Mouse (Mus musculus): ENCODE measurements around the gene Psmd14.

Gene Psmd14

DNA sequence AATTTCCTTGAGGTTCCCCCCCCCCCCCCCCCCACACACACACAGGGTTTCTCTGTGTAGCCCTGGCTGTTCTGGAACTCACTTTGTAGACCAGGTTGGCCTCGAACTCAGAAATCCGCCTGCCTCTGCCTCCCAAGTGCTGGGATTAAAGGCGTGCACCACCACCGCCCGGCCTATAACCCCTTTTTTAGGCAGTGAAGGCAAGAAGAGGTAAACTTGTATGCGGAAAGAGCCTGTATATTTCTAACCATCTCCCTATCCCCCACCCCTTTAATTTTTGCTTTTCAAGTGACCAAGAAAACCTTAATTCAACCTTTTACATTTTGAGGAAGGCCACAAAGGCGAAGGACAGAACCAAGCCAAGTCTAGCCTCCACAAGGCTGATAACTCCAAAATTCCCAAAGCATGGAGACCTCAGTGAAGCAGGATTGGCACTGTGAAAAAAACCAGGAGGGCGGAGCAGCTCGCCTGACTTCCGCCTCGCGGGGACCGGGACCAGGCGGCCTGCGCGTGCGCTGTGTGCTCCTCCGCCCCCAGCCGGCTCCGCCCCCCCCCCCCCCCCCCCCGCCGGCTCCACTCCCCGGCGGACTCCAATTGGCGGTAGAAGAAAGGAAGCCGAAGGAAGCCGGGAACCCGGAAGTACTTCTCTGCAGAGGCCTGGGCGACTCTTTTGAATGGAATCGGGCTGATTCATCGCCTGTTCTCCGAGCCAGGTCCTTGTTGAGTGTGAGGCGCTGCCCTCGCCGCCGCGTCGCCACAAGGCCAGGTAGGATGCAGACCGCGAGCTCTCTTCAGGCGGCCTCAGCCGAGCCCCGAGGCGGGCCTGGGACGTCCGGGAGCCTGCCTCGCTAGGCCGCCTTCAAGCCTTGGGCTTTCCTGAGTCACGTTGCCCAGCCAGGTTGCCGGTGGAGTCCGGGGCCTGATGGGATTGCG, at the start of gene Psmd14:
Psmd14 (plus strand) TSS at position 587 of the 933 bp plus-strand sequence.
- DNase-seq (ENCODE audit: low read depth, low spot score) = peak; percentile 95

DNA sequence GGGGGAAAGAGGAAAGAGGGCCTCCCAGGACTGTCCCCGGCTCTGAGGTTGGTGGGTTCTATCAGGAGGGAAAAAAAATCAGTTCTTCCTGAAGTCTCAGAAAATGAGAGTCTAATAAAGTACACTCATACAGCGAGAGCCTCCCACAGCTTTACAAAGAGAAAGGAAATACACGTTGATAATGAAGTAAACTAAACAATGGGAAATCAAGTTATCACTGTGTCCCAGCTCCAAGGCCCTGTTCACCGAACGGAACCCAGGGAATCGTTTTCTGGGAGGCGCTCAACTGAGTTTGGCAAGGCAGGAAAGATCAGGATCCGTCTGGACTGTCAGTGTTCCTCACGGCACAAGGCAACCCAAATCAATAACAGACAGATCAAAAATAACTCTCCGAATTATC, 48.7 kb upstream of the Psmd14 start:
- no peak for DNase-seq (ENCODE audit: low read depth, low spot score)

DNA sequence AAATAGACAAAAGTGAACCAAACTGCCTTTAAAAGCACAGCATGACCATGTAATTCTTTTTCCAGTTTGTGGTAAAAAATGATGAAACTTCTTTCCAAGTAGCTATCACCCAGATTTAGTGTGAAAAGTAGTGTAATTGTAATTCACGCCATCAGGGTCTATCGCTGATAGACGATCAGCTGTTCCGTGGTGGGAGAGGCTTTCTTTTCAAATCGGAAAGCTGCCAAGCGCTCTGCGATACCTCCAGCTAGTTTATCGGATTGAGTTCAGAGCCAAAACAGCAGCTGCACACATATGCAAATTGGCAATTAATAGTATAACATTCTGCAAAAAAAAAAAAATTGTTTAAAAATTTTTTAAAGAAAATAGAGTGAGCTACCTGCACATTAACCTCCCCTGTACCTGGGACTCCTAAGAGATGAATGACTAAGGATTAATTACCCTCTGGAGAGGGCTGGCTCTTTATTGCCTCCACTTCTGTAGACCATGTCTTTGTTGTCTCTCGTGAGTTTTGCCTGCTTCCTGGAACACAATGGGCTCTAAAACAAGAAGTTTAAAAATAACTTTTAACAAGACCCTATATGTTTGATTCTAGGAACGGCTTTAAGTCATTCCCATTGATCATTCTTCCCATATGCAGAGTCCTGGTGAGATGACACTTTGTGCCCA, 47.8 kb upstream of the Psmd14 start:
- no peak for DNase-seq (ENCODE audit: low read depth, low spot score)

DNA sequence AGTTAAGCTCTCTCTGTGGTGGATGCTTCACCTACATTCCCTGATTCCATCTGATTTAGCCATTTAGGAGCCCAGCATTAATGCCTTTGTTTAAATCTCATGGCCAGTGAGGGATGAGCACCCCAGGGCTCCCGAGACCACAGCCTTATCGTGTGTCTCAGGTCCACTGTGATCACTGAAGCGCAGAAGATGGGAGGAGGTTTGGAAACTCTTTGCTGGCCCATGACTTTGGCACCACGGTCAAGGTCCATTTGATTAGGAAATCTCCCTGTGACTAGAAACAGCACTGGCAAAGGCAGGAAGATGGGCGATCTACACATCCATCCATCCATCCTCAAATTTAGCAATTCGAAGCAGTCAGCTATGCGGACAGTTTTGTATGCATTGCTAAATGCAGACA, 44.1 kb upstream of the Psmd14 start:
- DNase-seq (ENCODE audit: low read depth, low spot score) = no peak

DNA sequence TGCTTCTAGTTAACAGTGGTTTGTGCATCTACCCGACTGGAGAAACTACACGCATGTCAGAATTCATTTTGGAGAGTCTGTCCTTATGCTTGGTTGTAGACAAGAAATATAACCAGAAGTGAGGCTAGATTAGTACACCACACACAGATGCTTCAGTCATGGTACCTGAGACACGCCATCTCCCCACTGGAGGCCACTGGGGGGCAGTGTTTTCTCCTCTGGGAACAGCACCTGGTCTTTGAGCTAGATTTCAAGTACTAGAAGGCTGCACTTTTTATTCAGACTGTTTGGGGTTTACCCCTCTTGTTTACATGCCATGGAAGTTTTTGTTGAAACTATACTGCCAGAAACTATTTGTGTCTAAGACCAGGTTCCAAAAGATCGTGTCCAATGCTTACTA, 43.2 kb upstream of the Psmd14 start:
- DNase-seq (ENCODE audit: low read depth, low spot score) = peak; percentile 61

DNA sequence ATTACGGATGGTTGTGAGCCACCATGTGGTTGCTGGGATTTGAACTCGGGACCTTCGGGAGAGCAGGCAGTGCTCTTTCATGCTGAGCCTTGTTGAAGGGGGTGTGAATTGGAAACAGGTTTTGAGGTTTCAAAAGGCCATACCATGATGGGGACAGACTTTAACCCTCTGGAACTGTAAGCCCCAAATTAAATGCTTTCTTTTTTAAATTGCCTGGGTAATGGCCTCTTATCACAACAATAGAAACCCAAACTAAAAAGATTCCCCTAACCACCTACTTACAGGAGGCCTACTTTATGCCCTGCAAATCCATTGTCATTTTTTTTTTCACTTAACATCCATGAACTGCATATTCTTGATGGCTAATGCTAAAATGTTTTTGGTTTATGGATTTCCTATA, 36.9 kb upstream of the Psmd14 start:
- DNase-seq (ENCODE audit: low read depth, low spot score) = peak; percentile 52

DNA sequence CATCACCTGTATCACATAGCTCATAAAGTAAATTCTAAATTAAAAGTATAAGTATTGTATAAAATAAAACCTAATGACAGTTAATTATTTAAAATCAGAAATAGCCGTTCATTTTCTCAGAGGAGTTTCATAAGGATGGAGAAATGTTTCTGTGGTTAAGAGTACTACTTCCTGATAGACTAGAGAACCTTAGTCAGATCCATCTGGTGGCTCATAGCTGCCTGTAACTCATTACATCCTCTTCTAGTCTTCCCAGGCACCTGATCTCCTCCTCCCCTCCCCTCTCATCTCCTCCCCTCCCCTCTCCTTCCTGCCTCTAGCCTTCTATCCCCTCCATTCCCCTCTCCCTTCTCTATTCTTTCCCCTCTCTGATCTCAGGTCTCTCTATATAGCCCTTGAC, 29.9 kb upstream of the Psmd14 start:
- no peak for DNase-seq (ENCODE audit: low read depth, low spot score)

DNA sequence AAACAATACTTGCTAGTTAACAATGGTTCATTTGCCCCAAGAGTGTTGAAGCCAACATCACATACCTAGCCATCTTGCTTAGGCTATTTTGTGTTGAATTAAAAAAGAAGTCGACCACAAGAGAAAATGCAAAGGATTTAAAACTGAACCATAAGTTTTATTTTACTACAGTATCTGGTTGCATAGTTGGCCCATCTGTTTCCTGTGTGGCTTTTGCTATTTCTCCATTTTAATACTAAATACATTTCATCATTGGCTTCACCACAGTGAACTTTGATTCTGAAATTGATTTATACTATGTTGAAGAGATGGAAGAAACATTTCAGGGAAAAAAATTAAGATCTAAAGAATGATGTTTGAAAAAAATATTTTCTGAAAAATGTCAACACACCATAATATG, 25.0 kb upstream of the Psmd14 start:
- no peak for DNase-seq (ENCODE audit: low read depth, low spot score)

DNA sequence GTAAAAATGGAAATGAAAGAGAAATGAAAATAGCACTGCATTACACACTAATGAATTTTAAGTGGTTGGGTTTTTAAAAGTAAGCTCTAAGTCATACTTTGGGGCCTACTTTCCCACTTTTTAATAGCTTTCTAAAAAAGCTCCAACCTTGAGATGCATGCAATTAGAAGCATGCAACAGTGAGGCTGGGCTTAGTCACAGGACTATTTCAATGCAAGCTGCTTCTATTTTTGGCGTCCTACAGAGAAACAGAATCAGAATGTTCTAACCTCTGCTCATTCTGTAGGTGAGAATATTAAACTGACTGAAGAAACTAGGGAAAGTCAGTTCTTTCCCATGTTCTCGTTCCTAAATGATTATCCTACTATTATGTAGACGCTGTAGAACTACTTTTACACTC, 22.4 kb upstream of the Psmd14 start:
- DNase-seq (ENCODE audit: low read depth, low spot score) = no peak

DNA sequence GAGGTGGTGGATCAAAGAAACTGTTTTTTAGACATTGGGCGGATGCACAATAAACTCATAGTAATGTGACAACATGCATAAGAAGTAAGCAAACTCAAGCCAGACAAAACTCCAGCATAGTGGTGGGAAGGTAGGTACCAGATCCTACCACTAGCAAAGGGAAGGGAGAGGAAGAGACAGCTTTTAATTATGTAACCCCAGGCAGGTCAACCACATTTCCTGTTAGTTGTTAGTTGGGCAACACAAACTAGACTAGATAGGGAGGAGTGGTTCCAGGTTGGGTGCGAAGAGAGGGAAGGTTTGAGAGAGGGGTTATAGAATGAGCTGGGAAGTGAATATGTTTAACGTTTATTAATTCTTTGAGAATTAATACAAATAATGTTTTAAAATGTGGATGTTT, 1.9 kb upstream of the Psmd14 start:
- no peak for DNase-seq (ENCODE audit: low read depth, low spot score)

DNA sequence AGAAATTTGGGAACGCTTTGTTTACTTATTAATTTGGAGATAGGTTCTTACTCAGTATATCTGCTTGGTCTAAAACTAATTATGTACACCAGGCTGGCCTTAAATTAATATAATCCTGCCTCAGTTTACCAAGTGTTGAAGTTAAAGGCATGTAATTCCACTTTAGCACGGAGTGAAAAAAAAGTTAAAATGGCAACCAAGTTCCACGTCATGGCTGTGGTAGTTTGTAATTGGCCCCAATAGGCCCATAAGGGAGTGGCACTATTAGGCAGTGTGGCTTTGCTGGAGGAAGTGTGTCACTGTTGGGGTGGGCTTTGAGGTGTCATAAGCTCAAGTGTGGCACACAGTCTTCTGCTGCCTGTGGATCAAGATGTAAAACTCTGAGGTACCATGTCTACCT, 1.0 kb downstream of the Psmd14 start:
- DNase-seq (ENCODE audit: low read depth, low spot score) = peak; percentile 82

DNA sequence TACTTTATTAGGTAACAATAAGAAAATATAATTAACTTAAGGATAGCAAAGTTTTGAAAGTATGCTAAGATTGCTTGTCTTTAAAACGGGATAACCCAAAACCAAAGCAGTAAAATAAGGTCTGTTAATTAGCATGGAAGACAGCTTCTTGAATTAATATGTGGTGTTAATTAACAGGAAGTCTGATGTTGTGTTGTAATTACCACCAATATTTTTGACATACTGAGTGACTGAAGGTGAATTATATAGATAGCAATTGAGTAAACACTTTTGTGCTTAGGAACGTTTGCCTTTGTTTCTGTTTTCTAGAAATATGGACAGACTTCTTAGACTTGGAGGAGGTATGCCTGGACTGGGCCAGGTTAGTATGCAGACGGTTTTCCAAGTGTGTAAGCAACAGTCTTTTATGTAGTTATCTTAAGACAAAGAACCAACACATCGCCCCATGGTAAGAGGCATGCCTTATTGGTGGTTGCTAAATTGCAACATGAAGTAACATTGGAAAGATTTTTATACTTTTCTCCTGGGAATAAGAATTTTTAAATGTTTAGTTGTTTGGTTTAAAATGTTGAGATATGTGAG, 11.0 kb downstream of the Psmd14 start:
- DNase-seq (ENCODE audit: low read depth, low spot score) = no peak

DNA sequence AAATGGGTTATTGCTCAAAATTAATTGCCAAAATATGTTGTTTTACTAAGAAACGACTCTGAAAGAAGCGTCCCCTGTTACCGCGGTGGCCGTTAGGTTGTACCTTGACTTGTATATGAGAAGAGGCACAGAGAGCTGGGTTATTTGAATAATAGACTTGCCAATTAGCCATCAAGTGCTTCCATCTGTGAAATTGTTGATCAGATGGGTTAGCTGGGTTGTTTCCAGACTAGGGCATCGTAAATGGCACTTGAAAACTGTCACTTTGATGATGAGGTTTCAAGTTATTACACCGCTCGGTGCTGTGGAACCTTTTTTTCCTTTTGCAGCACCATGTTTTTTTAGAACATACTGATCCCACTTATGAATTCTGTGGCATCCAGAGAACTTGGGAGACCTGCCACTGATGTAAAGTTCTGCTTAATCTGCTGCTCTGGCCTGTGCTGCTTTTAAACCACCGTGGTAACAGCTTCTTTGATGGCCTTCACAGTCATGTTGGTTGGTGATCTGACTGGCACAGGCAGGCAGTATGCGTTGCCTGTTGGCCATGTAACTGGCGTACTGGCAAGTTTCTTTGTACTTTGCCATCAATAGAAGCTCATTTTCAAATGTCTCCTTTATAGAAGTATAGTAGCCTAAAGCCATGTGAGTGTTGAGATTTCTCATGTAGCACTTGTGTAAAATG, 21.4 kb downstream of the Psmd14 start:
- DNase-seq (ENCODE audit: low read depth, low spot score) = no peak

DNA sequence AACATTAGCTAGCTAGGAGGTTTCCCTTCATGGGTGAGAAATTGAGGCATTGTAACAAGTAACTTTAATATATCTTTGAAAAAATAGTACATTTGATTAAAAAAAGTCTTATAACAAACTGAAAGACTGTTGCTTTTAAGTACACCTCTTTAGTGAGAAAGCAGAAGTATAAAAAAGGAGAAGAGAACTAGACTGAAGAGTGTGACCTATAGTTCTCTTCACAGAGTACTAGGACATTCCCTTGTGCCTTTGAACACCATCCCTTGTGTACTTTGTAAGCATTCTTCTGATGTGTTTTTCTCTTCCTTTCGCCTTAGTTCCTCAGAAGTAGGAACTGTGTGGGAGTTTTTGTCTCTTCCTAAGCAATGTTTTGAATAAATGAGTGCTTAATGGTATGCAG, 22.7 kb downstream of the Psmd14 start:
- no peak for DNase-seq (ENCODE audit: low read depth, low spot score)

DNA sequence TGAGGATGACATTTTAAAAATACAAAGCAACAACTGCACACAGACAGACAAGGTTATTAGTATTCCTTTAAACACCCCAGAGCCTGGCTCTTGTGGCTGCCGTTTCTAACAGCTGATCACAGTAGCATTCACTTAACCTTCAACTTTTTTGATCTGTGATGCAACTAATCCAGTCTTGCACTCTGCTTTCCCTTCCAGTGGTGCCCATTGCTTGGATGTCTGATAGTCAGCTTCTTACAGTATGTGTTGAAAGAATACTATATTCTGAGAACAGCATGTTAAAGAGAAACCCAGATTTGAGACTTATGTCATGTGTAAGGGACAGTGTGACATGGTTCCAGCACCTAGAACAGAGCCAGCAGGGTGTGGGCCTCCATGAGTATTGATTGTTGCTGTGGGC, 34.6 kb downstream of the Psmd14 start:
- DNase-seq (ENCODE audit: low read depth, low spot score) = no peak

DNA sequence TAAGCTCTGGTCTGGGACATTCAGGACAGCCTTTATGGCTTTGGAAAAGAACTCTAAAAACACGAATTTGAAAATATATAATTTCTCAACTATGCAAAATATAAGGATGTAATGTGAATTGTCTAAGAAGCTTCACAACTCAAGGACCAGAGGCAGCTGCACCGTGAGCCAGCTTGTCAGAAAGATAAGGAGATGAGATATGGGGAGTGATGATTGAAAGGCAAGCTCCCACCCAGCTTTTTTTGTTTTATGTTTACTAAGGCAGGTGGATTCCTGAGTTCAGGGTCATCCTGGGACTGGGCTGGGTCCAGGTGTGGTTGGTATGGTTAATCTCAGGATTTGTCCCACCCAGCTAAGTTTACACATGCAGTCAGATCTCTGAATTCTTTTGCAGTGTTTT, 35.1 kb downstream of the Psmd14 start:
- DNase-seq (ENCODE audit: low read depth, low spot score) = no peak

DNA sequence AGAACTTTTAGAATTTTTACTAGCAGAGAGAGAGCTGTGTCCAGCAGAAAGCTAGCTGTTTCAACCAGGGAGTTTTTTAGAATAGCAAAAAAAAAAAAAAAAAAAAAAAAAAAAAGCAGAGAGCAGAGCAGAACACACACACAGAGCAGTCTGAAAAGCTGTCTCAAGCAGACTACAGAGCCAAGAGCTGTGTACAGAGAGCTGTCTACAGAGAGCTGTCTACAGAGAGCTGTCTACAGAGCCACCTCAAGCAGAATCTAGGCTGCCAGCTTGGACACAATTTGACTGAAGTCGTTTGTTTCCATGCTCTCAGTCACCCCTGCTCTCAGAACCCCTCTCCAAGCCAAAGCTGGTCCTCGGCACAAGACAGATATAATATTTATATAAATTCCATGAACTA, 35.9 kb downstream of the Psmd14 start:
- no peak for DNase-seq (ENCODE audit: low read depth, low spot score)

DNA sequence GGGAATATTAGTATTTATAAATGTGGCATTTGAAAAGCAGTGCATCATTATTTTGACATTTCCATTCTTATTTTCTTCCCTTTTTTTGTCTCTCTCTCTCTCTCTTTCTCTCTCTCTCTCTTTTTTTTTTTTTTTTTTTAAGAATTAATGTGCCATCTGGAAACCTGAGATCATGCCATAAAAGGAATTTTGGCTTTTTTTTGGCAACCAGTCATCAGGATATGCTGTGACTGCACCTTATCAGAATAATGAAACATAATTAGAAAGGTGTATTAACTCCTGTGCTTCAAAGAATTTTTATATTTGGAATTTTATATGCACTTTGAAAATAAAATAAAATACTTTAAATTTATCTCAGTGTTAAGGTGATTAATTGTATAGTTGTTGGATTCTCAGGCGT, 39.2 kb downstream of the Psmd14 start:
- no peak for DNase-seq (ENCODE audit: low read depth, low spot score)

DNA sequence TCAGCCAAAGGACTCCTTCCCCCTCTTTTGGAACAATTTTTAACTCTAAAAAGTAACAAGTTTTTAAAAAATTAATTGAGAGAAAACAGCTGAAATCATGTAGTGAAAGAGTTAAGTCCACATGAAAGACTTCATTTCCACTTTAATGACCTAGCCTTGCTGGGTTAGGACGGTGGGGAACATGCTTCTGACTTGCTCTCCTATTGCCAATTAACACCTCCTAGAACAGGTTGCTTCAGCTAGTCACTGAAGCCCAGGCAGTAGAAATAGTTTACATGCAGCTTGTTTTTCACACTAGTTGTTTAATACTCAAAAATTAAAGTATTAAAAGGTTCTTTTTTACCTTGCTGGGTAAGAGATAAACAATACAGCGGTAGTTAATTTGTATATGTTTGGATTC, 39.8 kb downstream of the Psmd14 start:
- DNase-seq (ENCODE audit: low read depth, low spot score) = no peak

DNA sequence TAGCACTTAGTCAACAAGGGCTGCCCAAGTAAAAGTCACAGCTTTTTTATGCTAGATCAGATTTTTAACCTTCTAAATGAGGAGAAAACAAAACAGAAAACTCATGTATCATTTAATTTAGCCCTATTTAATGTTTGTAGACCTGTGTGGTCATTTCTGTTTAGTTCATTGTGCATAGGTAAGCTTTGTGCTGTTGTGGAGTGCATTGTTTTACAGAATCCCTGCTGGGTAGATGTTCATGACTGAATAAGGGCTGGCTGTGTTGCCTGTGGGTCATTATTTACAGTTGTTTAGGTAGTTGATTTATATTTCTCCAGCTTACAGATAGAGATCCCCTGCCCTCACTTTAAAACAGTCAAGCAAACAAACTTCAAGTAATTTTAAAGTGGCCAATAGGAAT, 40.9 kb downstream of the Psmd14 start:
- DNase-seq (ENCODE audit: low read depth, low spot score) = peak; percentile 50

DNA sequence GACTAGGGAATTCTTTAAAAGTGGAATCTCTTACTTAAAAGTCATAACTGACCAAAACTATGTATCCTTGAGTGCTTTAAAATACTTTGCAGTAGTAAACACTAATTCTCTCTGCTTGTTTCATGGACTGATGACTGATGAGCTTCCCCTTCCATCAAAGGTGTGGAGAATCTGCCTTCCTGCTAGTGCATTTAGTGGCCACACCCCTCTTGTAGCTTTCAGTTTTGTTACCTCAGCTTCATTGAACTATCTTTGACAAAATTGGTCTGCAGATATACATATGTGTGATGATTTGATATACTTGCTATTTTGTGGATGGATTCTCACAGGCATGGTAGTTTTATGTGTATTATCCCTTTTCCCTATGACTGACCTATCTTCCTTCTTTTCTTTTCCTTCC, 43.5 kb downstream of the Psmd14 start:
- no peak for DNase-seq (ENCODE audit: low read depth, low spot score)

DNA sequence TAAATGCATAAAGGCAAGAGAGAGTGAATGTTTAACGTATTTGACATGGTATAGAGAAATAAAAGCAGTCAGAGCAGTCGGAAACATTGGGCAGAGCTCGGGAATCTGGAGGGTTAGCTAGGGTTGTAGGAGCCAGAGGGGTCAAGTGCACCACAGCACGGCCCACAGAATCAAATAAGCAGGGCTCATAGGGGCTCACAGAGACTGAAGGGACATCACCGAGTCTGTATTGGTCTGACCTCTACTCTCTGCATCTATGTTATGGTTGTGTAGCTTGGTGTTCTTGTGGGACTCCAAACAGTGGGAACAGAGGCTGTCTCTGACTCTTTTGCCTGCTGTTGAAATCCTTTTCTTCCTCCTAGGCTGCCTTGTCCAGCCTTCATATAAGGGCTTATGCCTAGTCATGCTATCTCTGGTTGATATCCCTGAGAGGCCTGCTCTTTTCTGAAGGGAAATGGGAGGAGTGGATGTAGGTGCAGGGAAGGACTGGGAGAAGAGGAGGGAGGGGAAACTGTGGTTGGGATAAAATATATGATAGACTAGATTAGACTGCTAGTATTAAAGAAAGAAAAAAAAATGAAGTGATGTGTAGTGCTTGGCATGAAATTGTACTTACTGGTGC, 47.9 kb downstream of the Psmd14 start:
- DNase-seq (ENCODE audit: low read depth, low spot score) = no peak
